Mouse (Mus musculus) colon, adult 2 months (tissue): ENCODE data around the gene Rybp. TPM values are rescaled to one million over a fixed set of nuclear protein-coding genes. Genes with fewer than 3 reads are reported as not detected.

Experiments used
- polyA plus RNA-seq: library from polyadenylated mRNA; depleted of rRNA; stranded (reverse); fragments of >200 nt; gene quantifications from 2 replicates; pipeline ENCODE4 v1.2.3, GENCODE M21; 2012; rRNA removed

Gene Rybp
- polyA plus RNA-seq, result 15.4 and 19.7 TPM in 2 replicates

DNA sequence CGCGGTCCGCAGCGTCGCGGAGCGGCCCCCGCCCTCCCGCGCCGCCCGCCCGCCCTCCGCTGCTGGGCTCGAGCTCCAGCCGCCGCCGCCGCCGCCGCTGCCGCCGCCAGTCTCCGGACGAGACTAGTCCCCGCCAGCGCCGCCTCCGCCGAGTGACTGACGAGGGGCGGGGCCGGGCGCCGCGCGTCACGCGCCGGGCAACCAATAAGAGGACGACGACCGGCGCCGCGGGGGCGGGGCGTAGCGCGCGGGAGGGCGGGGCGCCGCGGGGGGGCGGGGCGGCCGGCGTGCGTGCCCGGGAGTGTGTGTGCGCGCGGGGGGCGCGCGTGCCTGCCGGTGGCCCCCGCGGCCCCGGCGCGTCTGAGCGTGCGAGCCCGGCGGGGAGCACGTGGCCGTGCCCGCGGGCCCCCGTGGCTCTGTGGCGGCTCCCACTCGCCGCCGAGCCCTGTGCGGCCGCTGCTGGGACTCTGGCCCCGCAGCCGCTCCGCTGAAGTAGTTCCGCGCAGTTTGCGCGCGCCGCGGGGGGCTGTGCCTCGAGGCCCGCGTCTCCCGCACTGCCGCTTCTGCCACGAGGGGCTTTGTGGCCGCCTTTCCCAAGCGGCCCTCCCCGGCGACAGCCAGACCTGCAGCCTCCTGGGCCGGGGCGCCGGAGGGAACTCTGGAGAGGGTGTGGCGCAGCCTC, at the start of gene Rybp:
Gene Rybp (minus strand): TSS at position 152 of the 682 bp plus-strand sequence.

